Mouse (Mus musculus) 3T3-L1 (cell line): Measurements from ENCODE around the gene Asb5.
A peak's percentile ranks its signal among the peaks of the same experiment; 100 is the strongest.
"Not testable (repeated sequence)": the region's sequence is repeated elsewhere in the genome, so short reads cannot be mapped to it uniquely, and the experiment has no call there.

Source experiments
- DNase-seq: peaks from one replicate; pipeline ENCODE4 v3.0.0-alpha.2; 2015; ENCODE audit warnings: low read depth, low spot score

Asb5 gene

DNA sequence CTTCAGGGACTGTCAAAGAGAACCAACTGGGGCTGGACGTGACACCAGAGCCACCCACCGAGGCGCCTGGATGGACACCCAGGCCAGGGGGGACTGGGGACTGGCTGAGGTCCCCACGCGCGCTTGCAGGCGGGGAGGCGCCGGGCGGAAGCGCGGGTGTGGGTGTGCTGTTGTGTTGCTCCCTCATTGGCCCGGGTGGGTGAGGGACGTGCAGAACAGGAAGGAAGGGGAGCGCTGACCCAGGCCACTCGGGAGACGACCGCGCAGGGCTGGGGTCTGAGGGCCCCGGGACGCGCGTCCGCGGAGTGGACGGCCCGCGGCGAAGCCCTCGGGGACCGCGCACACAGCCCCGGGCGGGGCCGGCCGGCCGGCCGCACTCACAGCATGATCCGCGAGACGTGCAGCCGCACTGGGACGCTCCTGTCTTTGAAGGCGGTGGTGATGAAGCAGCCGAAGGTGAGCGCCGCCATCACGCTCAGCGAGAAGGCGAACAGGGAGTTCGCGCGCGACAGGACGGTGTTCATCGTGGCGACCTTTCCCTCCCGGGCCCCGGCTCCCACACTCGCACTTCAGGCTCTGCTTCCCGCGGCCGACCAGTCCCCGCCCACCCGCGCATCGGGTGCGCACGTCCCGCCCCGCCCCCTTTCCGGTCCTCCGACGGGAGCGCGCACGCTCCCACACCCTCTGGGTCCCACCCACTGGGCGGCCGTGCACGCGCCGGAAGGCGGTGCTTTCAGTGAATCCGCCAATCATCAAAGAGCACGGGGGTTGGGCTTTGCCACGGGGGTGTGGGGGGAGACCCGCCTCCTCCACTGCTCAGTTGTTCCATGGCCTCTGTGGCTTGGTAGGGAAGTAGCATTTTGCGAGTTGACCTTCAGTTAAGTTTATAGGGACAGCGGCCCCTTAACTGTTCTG lies at the start of gene Asb5, which contains the start of gene Spcs3:
Asb5 (plus strand) TSS at position 199 of the 915 bp plus-strand sequence.
Spcs3 (minus strand) TSS at position 617 of the 915 bp plus-strand sequence.
- peak; percentile 91 for DNase-seq

DNA sequence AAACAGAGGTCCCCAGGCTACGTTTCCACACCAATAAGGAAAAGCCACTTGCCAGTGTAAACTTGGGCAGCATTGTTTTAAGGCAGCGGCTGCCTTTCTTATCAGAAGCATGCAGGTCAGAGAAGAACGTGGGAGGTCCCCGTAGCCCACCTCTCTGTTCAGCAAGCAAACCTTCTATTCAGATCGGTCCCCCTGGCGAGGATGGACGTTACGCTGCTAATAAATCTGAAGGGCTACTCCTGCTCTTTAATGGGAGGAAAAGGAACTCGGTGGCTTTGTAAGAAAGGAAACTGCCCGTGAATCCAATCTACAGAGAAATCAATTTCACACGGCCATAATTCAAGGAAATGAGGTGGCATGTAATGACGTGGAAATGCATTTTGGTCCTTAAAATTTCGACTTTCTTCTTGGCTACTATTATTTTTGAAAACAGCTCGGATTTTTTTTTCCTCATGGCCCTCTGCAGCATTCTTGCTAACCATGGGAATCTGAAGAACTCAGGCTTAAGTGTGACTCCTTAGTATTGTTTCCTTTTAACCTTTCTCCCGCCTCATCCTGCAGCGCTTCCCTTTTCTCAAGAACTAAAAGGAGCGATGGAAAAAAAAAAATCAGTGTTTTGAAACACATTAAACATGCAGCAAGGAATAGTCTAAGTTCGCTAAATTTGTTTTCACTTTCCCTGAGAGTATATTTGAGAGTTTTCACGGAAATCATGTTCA lies 42.7 kb upstream of the Asb5 start:
- no peak for DNase-seq

DNA sequence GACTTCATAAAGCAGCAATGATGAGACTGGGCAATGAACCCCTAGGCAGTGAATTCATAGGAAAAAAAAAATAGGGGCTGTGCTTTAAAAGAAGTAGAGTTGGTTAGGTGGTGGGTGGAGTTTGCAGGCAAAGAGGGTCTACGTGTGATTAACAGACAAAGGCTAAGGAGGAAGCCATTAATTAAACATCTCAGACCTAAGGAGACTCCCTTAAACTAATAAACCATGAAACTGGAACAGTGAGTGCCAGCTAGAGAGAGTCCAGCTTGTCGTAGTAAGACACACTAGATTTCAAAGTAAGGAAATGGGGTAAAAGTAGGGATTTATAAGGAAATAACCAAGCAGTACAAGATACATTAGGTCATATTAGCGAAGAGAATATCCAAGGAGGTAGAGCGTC lies 40.9 kb upstream of the Asb5 start:
- no peak for DNase-seq

DNA sequence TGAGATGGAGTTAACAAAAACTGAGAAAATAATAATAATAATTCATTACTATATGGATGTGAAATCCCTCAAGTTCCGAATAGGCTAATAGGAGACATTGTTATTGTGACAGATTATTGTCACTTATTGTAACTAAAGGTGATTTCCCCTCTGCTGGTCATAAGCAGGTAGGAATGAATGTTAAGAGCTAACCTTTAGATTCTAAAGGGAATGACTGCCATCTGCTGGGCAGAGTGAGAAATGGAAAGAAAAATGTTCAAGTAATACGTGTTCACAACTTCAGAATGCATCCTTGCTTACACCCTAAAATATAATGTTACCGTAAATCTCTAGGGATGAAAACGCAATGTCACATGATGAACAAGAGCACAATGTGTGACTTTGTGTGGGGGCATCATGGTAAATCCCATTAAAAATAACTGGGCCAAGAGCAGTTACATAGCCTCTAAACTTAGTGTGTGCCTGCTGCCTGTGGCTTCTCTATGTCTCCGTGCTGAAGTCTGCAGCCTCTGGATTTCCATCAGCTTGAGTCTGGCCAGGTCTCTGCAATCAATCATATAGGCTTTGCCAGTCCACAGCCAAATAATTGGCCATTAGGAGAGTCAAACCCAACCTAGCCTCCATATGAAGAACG lies 38.2 kb upstream of the Asb5 start:
- peak; percentile 85 for DNase-seq

DNA sequence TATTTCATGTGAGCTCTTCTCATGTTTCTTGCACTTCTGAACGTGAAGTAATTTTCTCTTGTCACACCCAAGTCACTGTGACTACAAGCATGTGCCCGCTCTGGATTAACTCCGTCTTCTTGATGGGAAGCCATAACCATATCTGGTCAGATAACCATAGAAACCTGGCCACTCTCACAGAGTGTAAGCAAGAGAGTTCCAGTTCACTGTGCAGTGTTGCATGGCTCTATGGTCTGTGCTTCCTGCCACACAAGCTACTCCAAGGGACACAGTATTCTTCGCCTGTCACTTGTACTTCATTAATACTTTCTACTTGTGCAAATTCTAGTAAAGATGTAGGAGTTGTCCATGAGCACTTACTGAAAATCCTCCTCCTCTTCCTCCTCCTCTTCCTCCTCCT lies 37.4 kb upstream of the Asb5 start:
- DNase-seq, result no peak

DNA sequence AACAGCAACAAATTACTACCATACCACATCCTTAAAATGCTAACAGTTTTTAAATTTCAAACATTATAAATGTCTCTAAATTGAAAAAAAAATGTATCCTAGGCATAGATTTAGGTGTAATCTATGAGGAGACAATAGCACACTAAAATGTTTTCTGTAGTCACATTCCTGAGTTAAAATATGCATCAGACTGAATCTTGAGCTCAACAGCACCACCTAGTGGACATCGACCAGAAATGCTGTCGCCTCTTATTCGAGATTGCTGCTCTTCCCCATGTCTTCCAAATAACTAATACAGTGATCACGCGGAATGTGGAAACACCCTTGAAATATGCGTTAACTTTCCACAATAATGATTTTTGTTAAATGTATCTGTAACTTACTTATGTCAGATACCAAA lies 36.3 kb upstream of the Asb5 start:
- peak; percentile 91 for DNase-seq

DNA sequence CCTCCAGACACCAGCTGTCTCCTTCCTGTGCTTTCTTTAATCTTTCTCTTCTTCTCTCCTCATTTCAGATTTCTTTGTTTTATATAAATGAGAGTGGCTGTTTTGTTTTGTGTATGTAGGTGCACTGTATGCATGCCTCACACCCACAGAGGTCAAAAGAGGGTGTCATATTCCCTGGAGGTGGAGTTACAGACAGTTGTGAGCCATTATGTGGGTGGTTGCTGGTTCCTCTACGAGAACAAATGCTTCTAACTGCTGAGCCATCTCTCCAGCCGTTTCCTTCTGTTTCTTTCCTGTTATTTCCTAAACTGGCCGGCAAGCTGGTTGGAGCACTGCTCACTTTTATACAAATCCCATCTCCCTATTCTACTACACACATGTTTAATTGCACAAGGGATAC lies 35.5 kb upstream of the Asb5 start:
- peak; percentile 37 for DNase-seq

DNA sequence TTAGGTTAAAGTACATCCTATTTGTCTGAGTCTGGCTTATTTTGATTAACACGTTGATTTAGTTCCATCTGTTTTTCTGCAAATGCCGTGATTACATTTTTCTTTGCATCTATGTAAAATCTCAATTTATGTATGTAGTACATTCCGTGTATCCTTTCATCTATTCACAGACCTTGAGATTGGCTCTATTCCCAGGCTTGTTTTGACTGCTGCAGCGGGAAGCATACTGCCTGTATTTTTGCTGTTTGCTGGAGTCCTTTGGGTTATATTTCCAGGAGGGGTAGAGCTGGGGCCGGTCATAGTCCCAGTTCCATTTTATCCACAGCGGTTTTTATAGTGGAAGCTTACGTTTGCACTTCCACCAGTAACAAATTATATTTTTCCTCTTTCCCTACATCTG lies 26.3 kb upstream of the Asb5 start:
- DNase-seq, result no peak

DNA sequence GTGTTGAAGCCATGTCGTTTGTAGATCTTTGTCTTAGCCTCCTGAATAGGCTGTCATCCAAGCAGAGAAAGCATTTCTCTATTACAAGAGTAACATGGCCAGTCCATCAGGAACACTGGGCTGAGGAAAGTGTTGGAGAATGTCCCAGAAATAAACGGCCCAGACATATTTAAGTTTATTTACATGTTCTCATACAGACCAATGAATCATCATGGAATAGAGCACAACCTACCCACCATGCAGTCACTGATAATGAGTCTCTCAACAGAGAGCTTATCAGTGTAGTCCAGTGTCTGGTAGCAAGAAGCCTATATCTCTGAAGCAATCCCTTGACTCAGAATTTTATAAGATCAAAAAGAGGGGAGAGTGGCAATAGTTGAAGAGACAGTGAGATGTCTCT lies 24.3 kb upstream of the Asb5 start:
- no peak for DNase-seq

DNA sequence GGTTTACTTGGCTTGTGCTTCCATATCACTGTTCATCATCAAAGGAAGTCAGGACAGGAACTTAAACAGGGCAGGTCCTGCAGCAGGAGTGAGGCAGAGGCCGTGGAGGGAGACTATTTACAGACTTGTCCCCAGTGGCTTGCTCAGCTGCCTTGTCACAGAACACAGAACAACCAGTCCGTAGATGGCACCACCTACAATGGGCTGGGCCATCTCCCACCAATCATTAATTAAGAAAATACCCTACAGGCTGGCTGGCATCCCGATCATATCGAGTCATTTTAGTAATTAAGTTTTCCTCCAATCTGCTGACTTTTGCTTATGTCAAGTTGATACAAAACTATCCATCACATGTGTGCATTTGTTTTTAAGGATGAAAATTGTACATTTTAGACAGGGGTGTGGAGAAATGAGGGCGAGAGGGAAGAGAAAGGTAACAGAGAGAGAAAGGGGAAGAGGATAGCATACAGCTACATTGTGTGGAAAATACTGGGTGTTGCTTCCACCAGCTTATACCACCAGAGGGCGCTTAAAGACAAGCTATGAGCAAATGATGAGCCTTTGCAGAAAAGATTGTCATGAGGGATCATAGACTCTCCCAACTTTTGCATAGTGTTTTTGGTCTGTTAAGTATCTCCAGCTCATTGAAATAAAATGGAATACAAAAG lies 21.8 kb upstream of the Asb5 start:
- DNase-seq, result peak; percentile 81

DNA sequence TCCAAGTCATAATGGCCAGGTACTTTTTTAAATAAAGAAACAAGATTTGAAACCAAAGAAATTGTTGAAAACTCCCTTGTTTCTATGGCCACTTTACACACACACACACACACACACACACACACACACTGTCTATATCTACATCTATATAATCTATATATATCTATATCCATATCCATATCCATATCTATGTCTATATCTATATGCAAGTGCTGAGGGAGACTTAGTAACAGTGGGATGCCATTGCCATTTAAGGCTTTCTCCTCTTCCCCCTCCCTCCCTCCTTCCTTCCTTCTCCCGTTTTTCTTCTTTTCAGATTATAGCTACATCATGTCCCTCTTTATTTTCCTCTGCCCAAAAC lies 21.3 kb upstream of the Asb5 start:
- DNase-seq, result no peak

DNA sequence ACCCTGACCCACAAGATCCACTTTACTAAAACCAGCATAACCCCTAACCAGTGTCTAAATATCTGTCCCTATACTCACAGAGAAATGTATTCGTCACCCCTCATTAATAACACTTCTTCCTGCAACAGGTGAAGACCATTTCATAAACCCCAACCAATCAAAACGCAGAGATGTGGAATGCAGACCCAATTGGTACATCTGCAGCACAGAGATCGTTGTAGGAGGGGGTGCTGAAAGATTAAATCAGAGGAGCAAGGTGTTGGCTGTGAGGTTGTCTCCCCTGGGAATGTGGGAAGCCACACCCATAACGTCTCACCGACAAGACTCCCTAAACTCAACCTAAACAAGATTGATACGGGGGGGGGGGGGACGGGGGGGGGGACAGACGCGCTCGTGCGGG lies 20.6 kb upstream of the Asb5 start:
- no peak for DNase-seq

DNA sequence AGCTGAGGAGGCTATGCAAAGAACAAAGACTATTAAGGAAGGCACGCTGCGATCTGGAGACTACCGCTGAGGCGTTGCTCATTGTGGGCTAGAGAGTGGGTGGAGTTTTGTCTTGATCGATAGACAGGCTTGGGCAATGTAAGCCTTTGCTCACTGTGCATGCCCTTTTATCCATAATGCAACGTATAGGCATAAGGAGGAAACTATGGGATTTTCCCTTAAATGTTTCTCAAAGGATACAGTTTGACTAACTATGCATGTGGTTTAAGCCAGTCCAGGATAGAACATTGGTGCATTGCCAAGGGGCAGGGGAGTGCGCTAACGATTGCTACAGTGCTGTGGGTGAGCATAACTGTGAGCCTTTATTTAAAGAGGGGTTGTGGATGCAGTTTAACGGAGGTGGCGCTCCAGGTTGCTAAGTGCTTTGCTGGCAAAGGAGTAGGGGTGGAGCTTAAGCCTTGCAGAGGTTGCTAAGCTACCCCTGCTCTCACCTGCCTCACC lies 20.1 kb upstream of the Asb5 start:
- DNase-seq, result no peak

DNA sequence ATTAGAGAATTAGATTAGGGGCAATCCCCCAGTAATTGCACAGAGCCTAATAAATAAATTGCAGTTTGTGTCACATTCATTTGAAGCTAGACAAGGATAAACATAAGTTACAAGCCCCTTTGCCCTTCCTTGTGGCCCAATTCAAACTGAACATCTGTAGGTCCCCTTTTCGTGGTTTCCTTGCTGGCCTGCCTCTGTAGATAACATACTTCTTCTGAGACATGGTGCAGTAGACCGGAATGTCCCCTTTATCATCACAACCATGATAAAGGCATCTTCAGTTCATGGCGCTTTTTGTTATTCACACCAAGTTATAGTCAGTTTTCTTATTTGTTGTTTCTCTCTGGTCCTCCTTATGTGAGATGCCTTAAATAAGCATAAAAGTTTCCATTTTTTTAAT lies 17.6 kb upstream of the Asb5 start:
- DNase-seq, result no peak

DNA sequence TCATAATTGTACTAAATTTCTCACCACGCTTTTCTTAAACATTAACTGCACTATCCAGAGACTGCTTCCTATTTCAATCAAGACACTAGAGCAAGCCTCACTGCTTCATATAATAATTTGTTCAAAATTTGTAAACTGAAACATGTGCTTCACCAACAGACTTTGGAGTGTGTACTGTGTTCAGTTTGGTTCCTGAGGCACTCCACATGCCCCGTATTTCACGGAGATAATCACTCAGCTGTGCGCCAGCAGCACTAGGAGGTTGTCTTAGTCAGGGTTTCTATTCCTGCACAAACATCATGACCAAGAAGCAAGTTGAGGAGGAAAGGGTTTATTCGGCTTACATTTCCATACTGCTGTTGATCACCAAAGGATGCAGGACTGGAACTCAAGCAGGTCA lies 17.2 kb upstream of the Asb5 start:
- DNase-seq, result not testable (repeated sequence)

DNA sequence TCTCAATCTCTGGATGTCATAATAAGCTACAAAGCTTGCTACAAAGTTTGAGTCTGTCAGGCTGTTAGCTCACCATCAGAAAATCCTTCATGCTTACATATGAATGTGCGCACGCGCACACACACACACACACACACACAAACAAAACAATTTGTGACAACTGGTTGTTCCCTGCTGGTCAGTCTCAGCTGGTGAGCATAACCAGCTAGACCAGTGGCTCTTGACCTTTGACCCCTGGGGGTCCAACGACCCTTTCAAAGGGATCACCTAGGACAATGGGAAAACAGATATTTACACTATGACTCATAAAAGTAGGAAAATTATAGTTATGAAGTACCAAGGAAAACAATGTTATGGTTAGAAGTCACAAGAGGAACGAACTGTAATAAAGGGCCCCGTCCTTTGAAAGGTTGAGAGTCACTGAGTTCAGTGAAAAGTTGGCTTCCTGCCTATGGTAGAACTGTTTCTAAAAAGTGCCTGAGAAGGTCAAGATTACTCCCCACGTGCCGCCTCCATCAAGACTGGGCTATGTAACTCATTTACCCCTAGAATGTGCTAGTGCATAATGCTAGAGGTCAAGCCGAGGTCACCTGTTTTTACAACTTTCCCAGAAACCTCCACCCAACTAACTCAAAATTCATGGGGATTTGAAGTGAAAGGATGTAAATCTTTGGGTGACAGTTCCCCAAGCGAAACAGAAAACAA lies 10.5 kb upstream of the Asb5 start:
- no peak for DNase-seq

DNA sequence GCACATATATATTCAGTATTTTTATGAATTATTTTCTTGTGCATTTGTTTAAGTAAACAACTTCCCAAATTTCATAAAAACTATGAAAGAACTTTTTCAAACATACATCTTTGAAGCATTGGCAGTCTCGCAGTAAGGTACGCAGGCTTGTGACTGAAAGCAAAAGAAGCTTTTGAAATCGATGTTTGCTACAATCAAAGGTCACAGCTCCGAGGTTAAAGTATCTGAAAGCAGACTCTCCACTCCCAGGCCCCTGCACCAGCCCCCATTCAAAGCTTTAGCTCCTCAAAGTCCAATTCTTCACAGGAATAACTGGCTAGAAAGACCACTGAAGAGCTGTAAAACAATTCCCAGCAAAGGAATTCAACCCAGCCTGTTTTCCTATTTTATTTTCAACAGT lies 8.9 kb upstream of the Asb5 start:
- DNase-seq, result no peak

DNA sequence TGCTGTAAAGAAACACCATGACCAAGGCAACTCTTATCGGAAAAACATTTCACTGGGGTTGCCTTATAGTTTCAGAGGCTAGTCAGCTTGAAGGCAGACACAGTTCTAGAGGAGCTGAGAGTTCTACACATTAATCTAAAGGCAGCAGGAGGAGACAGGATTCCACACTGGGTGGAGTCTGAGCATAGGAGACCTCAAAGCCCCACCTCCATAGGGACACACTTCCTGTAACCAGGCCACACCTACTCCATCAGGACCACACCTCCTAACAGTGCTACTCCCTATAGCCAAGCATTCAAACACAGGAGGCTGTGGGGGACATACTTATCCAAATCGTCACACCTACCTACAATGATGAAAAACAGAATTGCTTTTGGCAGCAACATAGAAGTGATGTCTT lies 3.8 kb upstream of the Asb5 start:
- peak; percentile 36 for DNase-seq

DNA sequence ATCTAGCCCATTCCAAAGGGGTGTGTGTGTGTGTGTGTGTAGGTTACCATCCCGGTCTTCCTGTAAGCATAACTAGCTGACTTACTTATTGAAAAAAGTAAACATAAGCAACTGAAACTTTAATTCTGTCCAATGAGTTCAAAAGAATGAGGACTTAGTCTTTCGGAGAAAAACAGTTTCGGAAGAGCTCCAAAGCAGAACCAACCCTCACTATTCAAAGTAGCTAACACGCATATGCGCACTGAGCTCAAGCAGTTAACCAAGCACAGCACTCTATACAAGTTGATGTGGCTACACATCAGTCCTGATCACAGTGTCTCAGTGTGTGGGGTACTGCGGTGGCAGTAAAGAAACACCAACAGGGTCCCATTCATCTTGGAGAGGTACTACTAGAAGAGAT lies 2.7 kb upstream of the Asb5 start:
- DNase-seq, result no peak

DNA sequence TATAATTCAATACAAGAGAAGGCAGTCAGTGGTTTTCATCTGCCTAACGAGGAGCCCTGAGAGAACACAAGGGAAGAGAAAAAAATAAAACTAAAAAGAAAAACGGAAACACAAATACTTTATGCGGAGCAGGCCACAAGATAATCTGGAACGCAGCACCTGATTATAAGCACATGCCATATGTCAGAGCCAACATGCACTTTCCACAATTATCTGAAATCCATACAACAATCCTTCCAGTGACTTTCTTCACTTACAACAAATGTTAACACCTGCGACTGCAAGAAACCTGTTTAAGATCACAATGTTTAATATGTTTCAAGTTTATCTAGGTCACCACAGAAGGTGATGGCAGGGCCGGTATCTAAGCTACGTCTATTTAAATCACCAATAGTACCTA lies 809 bp upstream of the Asb5 start:
- DNase-seq, result no peak

DNA sequence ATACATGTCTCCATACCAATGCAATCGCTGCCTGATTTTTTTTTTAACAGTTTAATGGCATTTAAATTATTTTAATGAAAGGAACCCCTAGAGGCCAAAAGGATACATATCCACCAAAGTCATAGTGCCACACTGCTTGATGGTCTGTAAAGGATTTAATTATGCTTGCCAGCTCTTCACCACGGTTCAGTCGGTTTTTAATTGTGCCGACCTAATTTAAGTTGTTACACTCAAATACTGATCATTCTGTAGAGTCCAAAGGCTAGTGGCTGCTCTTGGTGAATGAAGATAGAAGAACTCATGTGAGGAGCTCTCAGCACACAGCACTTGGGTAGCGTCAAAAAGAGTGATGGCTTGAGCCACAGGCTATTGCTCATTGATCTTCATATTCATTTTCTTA lies 5.8 kb downstream of the Asb5 start:
- no peak for DNase-seq
